Mouse (Mus musculus): ENCODE measurements at regions not wholly inside any gene's neighbourhood (a gene's known extent, or its start where the extent isn't known, plus 50 kb on each side); places are given as distances from the start of the nearest gene placed in this dataset.

- TF ChIP-seq CTCF (IDR thresholded peaks at IDR 0.05; ENCODE audit: low read depth) (no peak), EP300 (IDR thresholded peaks at IDR 0.05; ENCODE audit: low read depth) (no peak)
Observed at GRCm38 (mm10) chr2:148197375-148198015, 150.7 kb upstream of the Foxa2 start.

All from liver, postnatal 0 days (tissue).